Mouse (Mus musculus) urinary bladder, postnatal 10 days (tissue): ENCODE measurements around the gene Urad.

Experiments used
- DNase-seq: peaks from one replicate; pipeline ENCODE4 v3.0.0; 2022; ENCODE audit warnings: low spot score

The Urad gene

GRCm38 (mm10) chr5:147300917-147301780, 21.1 kb downstream of the Urad start:
- DNase-seq: no peak

GRCm38 (mm10) chr5:147300001-147300363, 22.3 kb downstream of the Urad start:
- DNase-seq: no peak

- no peak for DNase-seq
These were observed 22.8 kb downstream of the Urad start for GRCm38 (mm10) chr5:147299255-147300000.

- DNase-seq: no peak
These were observed 25.0 kb downstream of the Urad start for GRCm38 (mm10) chr5:147297249-147297648.

GRCm38 (mm10) chr5:147294121-147294520, 28.1 kb downstream of the Urad start:
- DNase-seq: no peak

- DNase-seq: no peak
These were observed 28.9 kb downstream of the Urad start for GRCm38 (mm10) chr5:147293127-147293910.

GRCm38 (mm10) chr5:147292506-147293120, 29.6 kb downstream of the Urad start:
- no peak for DNase-seq

GRCm38 (mm10) chr5:147291764-147292505, 30.3 kb downstream of the Urad start:
- no peak for DNase-seq

GRCm38 (mm10) chr5:147284365-147284764, 37.9 kb downstream of the Urad start:
- no peak for DNase-seq

- no peak for DNase-seq
These were observed 44.7 kb downstream of the Urad start for GRCm38 (mm10) chr5:147277547-147277925.

GRCm38 (mm10) chr5:147276701-147277546, 45.3 kb downstream of the Urad start:
- DNase-seq: no peak

GRCm38 (mm10) chr5:147275761-147276160, 46.5 kb downstream of the Urad start:
- no peak for DNase-seq

- no peak for DNase-seq
These were observed 47.8 kb downstream of the Urad start for GRCm38 (mm10) chr5:147274174-147275141.

- DNase-seq: no peak
These were observed 49.4 kb downstream of the Urad start for GRCm38 (mm10) chr5:147272808-147273345.

- DNase-seq: no peak
These were observed 50.0 kb downstream of the Urad start for GRCm38 (mm10) chr5:147272046-147272807.

GRCm38 (mm10) chr5:147270673-147271655, 51.3 kb downstream of the Urad start:
- DNase-seq: no peak
